Mouse (Mus musculus) lung, postnatal 0 days (tissue): Measurements from ENCODE around the gene Agbl1.

Experiments used
- CTCF ChIP-seq: IDR thresholded peaks from 2 replicates; pipeline ENCODE4 v1.5.1; 2016; ENCODE audit warnings: antibody characterized with exemption, mild to moderate bottlenecking
- EP300 ChIP-seq: IDR thresholded peaks from 2 replicates; pipeline ENCODE4 v1.6.1; 2016; ENCODE audit warnings: antibody characterized with exemption, mild to moderate bottlenecking, control low read depth

- TF ChIP-seq CTCF = no peak
- no peak for TF ChIP-seq EP300
Observed at GRCm38 (mm10) chr7:76650984-76651383, 421.3 kb downstream of the Agbl1 start.
